ENCODE assay signal across 8 mouse cellular contexts in the genomic region with DNA sequence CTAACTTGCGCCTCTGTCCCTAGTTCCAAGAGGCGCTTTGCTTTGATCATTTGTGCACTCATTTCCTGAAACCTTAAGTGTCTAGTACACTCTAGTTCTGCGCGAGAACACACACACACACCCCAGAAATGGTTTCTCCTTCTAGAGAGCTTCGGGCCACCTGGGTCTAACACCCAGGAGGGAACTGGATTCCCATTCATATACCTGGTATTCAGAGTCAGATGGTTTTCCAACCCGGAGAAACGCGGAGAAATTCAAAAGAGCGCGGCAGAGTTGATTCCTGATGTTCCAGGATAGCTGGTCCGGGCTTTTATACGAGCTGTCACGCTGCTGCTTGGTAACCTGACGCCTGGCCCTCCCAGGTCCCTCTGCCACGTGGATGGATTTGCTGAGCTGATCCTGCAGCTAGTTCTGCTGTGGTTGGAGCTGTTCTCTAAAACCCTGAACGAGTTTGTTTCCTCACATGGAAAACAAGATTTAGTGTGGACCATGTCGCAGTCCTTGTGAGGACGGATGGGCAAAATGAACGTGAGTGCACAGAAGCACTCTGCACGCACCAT. TPM values are rescaled to one million over a fixed set of nuclear protein-coding genes. Genes with fewer than 3 reads are reported as not detected.
DNase-seq lines count a peak whose midpoint lies in the region; ATAC-seq lines count a peak whose summit lies in the region.

A gene (minus strand): TSS at position 285 of the 560 bp plus-strand sequence.

- H3K36me3 ChIP-seq in forebrain, embryonic 14.5 days (ENCODE audit: control insufficient read depth, insufficient read depth, low read length), result no peaks in the 10 kb centered on the region
- H3K36me3 ChIP-seq in intestine, embryonic 16.5 days (ENCODE audit: control insufficient read depth, insufficient read depth, low read length), result no peaks in the 10 kb centered on the region
- no peaks in the 10 kb centered on the region for H3K36me3 ChIP-seq in lung, embryonic 16.5 days (ENCODE audit: control insufficient read depth, insufficient read depth, low read length)

- peak within 1 kb of the TSS; percentile 67 for H3K4me2 ChIP-seq in forebrain, embryonic 14.5 days (ENCODE audit: low read length)
- peak within 1 kb of the TSS; percentile 96 for H3K4me2 ChIP-seq in intestine, embryonic 16.5 days (ENCODE audit: low read depth, low read length)
- peak within 1 kb of the TSS; percentile 95 for H3K4me2 ChIP-seq in lung, embryonic 16.5 days (ENCODE audit: low read depth, low read length)

- 0 out of 2 replicates have a peak, but pooled peaks cover 3% of the 10 kb centered on the region for H3K4me1 ChIP-seq in forebrain, embryonic 14.5 days (ENCODE audit: control insufficient read depth, insufficient read depth, low read length)
- H3K4me1 ChIP-seq in intestine, embryonic 16.5 days (ENCODE audit: control insufficient read depth, insufficient read depth, low read length), result peaks cover 16% of the 10 kb centered on the region
- H3K4me1 ChIP-seq in lung, embryonic 16.5 days (replicated peaks; ENCODE audit: control insufficient read depth, insufficient read depth, low read length), result peaks cover 20% of the 10 kb centered on the region

- DNase-seq in urinary bladder, postnatal 14 days (ENCODE audit: low spot score), result peak; percentile 19
- no peak for DNase-seq in urinary bladder, postnatal 10 days (ENCODE audit: low spot score)
- peak; percentile 42 for DNase-seq in forebrain, embryonic 14.5 days (ENCODE audit: low spot score)
- DNase-seq in testis, postnatal 14 days (ENCODE audit: low spot score), result peak; percentile 16
- no peak for DNase-seq in spleen, adult 12 weeks (ENCODE audit: low spot score)
- DNase-seq in ovary, postnatal 14 days (ENCODE audit: low spot score), result no peak

- no peaks in the 10 kb centered on the region for H3K9me3 ChIP-seq in forebrain, embryonic 14.5 days (replicated peaks; ENCODE audit: control insufficient read depth, low read length)
- H3K9me3 ChIP-seq in intestine, embryonic 16.5 days (ENCODE audit: control insufficient read depth, low read length), result no peaks in the 10 kb centered on the region
- 0 out of 2 replicates have a peak, but pooled peaks cover 2% of the 10 kb centered on the region for H3K9me3 ChIP-seq in lung, embryonic 16.5 days (ENCODE audit: control insufficient read depth, low read length)

- 4% methylated on average over 20 of the region's 20 CpGs for WGBS in forebrain, embryonic 14.5 days
- 3% methylated on average over 20 of the region's 20 CpGs for WGBS in intestine, embryonic 16.5 days
- WGBS in lung, embryonic 16.5 days, result 1% methylated on average over 20 of the region's 20 CpGs

- H3K27ac ChIP-seq in forebrain, embryonic 14.5 days (ENCODE audit: low read depth, low read length), result no peak within 1 kb of the TSS
- H3K27ac ChIP-seq in intestine, embryonic 16.5 days (ENCODE audit: low read length), result no peak within 1 kb of the TSS; the same call in 1 of the 2 replicates
- peak within 1 kb of the TSS; percentile 12; the same call in 1 of the 2 replicates for H3K27ac ChIP-seq in lung, embryonic 16.5 days (ENCODE audit: low read length)

- H3K4me3 ChIP-seq in forebrain, embryonic 14.5 days (ENCODE audit: low read depth, low read length), result peak within 1 kb of the TSS; percentile 48
- peak within 1 kb of the TSS; percentile 58 for H3K4me3 ChIP-seq in intestine, embryonic 16.5 days (ENCODE audit: low read length)
- peak within 1 kb of the TSS; percentile 63 for H3K4me3 ChIP-seq in lung, embryonic 16.5 days (ENCODE audit: low read length)

- H3K27me3 ChIP-seq in forebrain, embryonic 14.5 days (replicated peaks; ENCODE audit: control insufficient read depth, insufficient read depth, low read length), result peaks cover 45% of the 10 kb centered on the region
- H3K27me3 ChIP-seq in intestine, embryonic 16.5 days (replicated peaks; ENCODE audit: control insufficient read depth, insufficient read depth, low read length), result peaks cover 12% of the 10 kb centered on the region
- peaks cover 35% of the 10 kb centered on the region for H3K27me3 ChIP-seq in lung, embryonic 16.5 days (ENCODE audit: control insufficient read depth, insufficient read depth, low read depth, low read length)

- peak within 1 kb of the TSS; percentile 56 for H3K9ac ChIP-seq in forebrain, embryonic 14.5 days (ENCODE audit: low read length)
- peak within 1 kb of the TSS; percentile 58 for H3K9ac ChIP-seq in intestine, embryonic 16.5 days (ENCODE audit: low read depth, low read length)
- peak within 1 kb of the TSS; percentile 64 for H3K9ac ChIP-seq in lung, embryonic 16.5 days (ENCODE audit: low read length)

- no peak for ATAC-seq in forebrain, embryonic 14.5 days
- peak; percentile 52 for ATAC-seq in intestine, embryonic 16.5 days
- ATAC-seq in lung, embryonic 16.5 days (ENCODE audit: low read depth), result no peak

RNA-seq across cellular contexts. Expression of the gene that starts here (rescaled TPM):
- 0.24 TPM in 1 of 2 replicates, not detected in the other for polyA plus RNA-seq in forebrain, embryonic 14.5 days (2014; fragmentation: Nextera tagmentation; extraction: Ambion mirVana)
- polyA plus RNA-seq in intestine, embryonic 16.5 days (2015; fragmentation: Nextera tagmentation; extraction: Ambion mirVana), result 0.24 and 0.54 TPM in 2 replicates
- polyA plus RNA-seq in lung, embryonic 16.5 days (2015; fragmentation: Nextera tagmentation; extraction: Ambion mirVana), result 0.25 TPM in 2 replicates

Comparison
In these comparisons a context has a peak if more than half of its experiments do, and no peak if none do; other contexts are left out.
1. DNase-seq: peak in urinary bladder, postnatal 14 days (single experiment) and testis, postnatal 14 days (single experiment); none in urinary bladder, postnatal 10 days (single experiment), spleen, adult 12 weeks (single experiment) and ovary, postnatal 14 days (single experiment).
2. Peak in DNase-seq, H3K4me3 ChIP-seq, H3K9ac ChIP-seq and H3K4me2 ChIP-seq in forebrain, embryonic 14.5 days; RNA of the gene not detected or under 1 TPM.
3. Peak in ATAC-seq, H3K4me3 ChIP-seq, H3K9ac ChIP-seq and H3K4me2 ChIP-seq in intestine, embryonic 16.5 days; RNA of the gene not detected or under 1 TPM.
4. Peak in every context shown above with its lines, with median percentiles within 50 percentile points of each other: H3K4me2 ChIP-seq, H3K4me3 ChIP-seq and H3K9ac ChIP-seq.